Mouse (Mus musculus) olfactory bulb, adult 2 months (tissue): ENCODE results near the gene Appl2.

Experiments
- CTCF ChIP-seq: fragments of 200-500 bp; IDR thresholded peaks from 2 replicates; pipeline ENCODE4 v1.5.1; 2012; ENCODE audit warnings: low read depth, mild to moderate bottlenecking, low read length, moderate library complexity; ENCODE audit not compliant: insufficient read depth
- POLR2A ChIP-seq: fragments of 200-500 bp; IDR thresholded peaks from 2 replicates; pipeline ENCODE4 v1.6.1; 2012; ENCODE audit warnings: mild to moderate bottlenecking, low read depth, low read length, moderate library complexity; ENCODE audit not compliant: insufficient read depth

DNA sequence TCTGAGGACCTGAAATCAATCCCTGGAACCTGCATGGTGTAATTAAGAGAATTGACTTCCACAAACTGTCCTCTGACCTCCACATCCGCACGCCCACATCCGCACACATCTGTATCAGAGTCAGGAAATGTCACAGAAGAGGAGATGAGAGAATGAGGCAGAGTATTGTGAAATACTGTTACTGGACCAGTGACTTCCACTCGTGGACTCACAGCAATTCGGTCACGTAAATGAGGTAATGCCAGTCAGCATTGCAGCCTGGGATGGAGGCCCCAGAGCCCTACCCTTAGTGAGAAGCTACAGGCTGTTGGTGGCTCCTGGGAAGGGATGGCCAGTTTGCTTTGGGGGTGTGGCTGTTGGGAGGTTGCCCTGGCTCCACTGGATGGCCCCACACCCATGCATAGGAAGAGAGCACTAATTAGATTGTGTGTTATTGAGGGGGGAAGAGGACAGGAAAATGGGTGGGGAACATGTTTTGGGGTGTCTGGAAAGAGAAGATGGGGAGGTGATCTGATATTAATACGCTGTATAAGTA is 2.1 kb downstream of the Appl2 start:
- TF ChIP-seq CTCF, result no peak
- TF ChIP-seq POLR2A, result no peak
